Mouse (Mus musculus) mouse embryonic stem cell (cell line): Measurements from ENCODE around the gene Mrpl34.

ENCODE experiments used
- in situ Hi-C, 2 experiments: fragments of 300-500 bp; cut with MboI; formaldehyde crosslinking; loops; 1 replicate in 1 of 2; 3 replicates in 1 of 2; pipeline ENCODE4 v1.14.3; 2019 to 2020; ENCODE audit warnings: low sequenced_read_pairs in 2 of 2, low pct_unique_long_range_greater_than_20kb in 1 of 2, mixed read lengths in 1 of 2; ENCODE audit not compliant: unreplicated experiment in 1 of 2

The Mrpl34 gene

DNA sequence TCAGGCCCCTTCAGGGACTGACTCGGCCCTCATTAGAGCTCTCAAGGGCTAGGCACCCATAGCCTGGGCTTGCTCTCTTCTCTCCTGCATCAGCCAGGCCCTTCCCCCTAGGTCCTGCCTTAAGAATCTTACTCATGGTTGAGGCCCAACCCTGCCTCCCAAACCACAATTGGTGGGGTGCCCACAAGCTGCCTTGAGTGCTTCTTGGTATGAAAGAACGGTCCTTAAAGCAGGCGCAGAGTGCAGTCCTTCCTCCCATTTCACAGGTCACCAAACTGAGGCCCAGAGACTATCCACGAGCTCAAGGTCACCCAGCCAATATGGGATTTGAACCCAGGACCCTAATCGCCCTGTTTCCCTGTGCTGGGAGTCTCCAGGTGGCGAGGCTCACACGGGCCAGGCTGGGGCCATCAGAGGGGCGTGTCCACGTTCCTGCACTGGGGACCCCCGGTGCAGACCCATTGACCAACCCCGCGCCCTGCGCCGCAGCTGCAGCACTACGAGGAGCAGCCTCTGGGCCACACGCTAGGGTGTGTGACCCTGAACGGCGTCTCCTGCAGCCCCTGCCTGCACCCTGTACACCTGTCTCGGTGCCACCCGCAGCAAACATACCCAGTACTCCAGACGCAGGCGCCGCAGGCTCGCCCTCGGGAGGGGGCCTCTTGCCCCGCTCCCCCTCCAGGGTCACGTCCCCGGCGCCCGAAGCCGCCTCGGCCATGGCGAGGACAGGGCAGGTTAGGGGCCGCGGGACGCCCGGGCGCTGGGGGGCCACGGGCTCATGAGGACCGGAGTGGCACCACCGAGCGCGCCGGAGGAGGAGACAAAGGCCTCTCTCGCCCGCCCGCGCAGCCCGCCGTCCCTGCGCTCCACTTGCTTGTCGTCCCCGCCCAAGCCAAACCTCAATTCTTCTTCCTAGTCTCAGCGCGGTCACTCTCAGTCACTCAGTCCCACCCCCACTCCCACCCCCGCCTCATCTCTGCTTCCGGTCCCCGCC lies 20.7 kb downstream of the Mrpl34 start, which contains the start of gene Ano8:
Gene Ano8 (minus strand): TSS at position 822 of the 994 bp plus-strand sequence.
- in situ Hi-C loops = no loop called here

DNA sequence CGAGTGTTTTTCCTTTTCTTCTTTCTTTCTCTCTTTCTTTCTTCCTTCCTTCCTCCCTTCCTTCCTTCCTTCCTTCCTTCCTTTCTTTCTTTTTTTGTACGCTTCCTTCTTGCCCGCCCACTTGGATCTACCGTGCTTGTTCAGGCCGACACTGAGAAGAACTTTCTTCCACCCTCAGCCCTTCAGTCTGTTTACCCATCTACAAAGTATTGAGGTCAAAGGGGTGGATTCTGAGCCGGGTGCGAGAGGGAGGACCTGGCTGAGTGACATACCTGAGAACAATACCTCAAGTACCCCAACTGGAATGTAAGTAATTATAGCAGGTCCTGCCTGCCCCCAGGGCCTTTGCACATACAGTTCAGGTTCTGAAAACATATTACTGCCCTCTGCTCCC lies 21.4 kb downstream of the Mrpl34 start:
- in situ Hi-C loops = no loop called here

DNA sequence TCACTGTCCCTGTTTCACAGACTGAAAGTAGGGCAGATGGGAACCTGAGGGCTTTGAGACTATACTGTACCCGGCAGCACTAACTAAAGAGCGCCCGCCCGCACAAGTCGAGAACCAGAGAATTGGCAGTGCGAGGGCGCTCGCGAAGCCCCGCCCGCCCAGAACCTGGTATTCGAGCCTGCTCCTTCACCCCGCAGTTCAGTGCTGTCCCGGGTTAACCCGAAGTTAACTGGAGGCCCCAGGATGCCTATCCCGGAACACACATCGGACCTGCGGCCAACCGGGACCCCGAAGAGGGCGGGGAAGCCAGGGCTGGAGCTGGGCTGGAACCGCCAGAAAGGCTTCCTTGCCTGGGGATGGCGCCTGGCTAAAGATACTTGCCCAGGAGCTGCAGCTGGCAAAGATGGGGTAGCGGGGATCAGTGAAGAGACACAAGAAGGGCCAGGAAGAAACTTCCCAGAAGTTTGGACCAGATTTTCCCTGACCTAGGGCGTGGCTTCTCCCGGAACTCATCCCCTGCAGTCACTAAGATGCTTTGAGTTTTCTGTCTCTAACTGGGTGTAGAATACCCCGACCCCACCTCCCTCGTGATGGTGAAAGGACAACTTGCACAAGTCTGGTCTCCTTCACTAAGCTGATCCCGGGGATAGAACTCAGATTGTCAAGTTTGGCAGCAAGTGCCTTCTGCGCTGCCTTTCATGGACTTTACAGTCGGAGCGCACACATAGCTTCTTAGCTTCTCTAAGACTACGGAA lies 23.1 kb downstream of the Mrpl34 start, which contains the start of gene Gtpbp3:
Gene Gtpbp3 (plus strand): TSS at position 413 of the 755 bp plus-strand sequence.
- in situ Hi-C loops = no loop called here

DNA sequence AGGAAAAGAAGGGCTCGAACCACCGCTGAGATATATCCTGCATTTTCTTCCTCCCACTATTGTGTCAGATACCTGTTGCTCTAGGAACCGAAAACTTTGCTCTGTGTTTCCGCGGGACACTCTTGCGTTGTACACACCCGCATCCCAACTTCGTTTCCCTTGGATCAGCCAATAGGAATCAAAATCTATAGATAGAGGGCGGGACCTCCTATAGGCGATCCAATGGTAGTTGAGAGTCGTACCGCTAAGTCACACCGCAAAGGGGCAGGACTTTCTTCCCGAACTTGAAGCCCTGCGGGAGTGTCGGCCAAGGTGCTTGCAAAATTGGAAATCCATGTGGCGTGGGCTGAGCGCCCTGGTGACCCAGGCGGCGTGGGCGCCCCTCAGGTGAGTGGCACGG lies 23.7 kb downstream of the Mrpl34 start:
- in situ Hi-C loops = no loop called here

DNA sequence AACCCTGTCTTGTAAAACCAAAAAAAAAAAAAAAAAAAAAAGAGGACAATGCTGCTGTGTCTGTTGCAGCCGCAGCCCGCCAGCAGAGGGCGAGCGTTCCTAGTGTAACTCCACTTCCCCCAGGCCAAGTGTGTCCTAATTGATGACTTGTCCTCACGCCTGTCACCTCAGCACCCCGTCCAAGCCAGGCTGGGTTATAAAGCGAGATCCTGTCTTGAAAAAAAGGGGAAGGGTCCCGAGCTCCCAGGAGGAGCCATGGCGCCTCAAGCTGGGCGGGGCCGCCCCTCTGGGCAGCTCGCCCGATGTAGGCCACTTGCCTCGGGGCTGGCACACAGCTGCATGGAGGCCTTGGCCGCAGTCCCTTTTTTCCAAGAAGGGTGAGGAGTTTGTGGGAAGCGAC lies 30.3 kb downstream of the Mrpl34 start:
- in situ Hi-C loops = no loop called here

DNA sequence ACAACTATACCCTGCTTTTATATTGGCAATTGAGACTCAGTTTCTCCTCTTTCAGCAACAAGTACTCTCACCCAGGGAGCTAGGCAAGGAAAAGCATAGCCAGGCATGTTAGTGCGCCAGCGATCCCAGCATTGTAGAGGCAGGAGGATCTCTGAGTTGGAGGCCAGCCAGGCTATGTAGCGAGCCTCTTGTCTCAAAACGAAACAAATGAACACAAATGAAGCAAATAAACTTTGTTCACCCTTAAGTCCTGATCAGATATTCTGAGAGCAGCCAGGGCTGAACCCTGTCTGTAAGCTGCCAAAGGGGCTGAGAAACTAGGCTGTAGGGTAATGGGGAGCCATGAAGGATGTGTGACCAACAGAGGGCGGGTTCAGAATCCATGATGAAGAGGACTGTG lies 31.1 kb downstream of the Mrpl34 start:
- in situ Hi-C loops = no loop called here

DNA sequence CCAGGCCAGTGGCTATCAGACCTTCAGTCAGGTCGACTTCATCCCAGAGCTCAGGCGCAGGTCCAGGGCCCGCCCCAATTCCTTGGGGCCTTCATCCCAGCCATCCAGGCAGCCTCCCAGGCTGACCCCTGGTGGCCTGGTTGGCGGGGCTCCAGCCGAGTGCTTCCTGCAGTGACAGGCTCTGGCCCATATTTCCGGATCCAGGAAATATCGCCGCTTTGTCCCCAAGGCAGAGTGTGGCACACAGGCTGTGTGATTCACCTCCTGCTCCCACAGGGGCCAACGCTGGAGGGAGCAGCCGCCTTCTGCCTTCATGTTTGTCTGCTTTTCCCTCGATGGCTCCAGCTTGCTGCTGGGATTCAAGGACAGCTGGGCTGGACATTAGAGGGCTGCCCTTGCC lies 31.7 kb downstream of the Mrpl34 start:
- in situ Hi-C loops = no loop called here

DNA sequence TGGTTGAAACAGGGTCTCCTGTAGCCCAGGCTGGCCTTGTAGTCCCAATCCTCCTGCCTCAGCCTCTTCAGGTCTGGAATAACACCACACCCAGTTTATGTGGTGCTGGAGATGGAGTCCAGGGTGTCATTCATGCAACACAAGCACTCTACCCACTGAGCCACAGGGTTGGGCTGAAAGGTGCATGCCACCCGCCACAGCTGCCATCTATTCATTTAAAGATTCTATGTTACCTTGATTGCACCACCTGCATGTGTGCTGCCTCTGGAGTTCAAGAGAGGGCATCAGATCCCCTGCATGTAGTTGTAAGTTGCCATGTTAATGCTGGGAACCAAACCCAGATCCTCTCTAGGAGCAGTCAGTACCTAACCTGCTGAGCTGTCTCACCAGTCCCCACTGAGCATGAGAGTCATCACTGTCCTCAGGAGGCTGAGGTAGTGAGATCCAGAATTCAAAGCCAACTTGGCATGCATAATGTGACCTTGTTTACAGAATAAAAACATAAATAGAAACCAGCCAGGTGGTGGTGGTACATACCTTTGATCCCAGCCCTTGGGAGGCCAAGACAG lies 32.4 kb downstream of the Mrpl34 start:
- in situ Hi-C loops = no loop called here

DNA sequence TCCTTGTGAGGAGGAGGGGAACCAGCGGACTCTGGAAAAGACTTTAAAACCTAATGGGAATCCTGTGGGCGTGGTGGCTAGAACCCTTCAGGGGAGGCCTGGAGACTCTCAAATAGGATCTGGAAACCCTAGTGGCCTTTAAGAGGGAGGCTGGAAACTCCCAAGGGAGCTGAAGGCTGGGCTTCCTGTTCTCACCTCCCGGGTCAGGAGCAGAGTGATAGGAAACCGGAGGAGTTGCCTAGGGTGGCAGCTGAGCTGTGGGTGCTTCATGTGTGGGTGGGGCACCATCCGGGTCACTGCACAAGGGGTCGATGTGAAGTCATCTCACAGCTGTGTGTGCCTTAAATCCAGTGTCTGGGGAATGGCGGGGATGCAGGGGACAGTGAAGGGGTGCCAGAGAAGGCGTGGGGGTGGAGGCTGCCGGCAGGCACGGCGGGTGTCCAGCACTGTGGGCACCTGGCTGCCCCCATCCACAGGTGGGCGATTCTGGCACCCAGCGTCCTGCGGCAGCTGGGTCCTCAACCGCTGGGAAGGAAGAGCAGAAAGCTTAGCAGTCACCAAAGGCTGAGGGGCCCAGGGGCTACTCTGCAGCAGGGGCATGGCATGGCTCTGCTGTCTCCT lies 33.2 kb downstream of the Mrpl34 start:
- in situ Hi-C loops = no loop called here

DNA sequence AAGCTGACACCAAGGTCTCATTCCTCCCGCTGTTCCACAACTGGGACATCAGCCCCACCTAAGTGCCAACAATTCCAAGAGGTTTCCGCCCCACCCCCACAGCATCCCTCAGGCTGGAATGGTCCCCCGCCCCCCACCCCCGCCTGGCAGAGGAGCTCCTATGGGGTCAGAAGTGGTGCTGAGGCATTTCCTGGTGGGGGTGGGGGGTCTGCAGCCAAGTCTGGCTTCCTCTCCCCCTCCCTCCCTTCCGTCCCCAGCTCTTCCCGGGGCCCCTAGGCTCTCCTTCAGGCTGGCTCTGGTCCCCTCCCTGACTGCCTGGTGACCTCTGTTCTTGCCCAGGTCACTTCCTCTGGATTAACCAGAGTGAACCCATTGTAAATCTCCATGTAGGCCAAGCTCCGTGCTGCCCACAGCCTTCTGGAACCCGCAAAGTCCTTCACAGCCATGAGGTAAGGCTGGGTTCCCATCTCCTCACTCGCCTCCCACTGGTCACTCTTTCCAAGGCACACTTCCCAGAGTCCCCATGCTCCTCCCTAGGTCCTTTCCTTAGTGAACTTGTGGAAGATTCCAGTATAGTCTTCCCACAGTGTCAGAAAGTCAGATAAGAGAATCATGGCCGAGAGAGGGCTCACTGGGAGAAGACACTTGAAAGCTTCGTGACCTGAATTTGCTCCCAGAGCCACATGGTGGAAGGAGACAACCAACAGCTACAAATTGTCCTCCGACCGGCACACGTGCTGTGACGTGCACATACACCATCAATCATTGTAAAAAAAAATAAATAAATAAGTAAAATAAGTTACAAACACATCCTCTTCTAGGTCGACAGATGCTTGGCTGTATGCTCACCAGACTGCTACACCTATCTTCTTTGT lies 34.3 kb downstream of the Mrpl34 start:
- in situ Hi-C loops = no loop called here

DNA sequence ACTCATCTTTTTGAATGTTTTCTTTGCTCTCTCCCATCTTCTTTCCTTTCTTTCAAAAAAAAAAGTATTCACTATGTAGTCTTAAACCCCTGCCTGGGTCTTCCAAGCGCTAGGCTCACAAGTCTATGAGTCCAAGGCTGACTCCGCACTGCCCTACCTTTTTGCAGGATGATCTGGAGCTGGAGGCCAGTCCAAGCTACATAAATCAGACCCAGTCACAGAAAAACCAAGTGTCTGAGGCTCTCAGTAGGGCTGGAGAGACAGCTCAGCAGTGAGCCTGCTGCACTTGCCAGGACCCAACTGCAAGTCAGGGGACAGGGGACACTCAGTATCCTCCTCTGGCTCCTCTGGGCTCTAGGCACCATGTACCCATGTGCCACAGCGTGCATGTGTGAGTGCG lies 39.6 kb downstream of the Mrpl34 start:
- in situ Hi-C loops = no loop called here

DNA sequence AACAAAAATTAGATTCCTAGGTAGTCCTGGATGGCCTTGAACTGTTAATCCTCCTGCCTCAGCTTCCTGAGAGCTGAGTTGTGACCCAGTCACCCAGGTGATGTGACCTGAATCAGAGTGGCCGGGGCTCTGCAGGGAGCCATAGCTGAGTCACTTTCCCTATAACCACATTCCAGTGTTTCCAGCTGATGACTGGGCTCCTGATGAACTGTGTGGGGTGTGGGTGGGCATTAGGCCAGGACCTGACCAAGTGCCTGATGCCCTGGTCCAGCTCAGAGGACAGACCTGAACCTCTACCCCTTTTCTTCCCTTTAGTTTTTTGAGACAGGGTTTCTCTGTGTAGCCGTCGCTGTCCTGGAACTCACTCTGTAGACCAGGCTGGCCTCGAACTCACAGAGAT lies 40.6 kb downstream of the Mrpl34 start:
- in situ Hi-C loops = no loop called here

DNA sequence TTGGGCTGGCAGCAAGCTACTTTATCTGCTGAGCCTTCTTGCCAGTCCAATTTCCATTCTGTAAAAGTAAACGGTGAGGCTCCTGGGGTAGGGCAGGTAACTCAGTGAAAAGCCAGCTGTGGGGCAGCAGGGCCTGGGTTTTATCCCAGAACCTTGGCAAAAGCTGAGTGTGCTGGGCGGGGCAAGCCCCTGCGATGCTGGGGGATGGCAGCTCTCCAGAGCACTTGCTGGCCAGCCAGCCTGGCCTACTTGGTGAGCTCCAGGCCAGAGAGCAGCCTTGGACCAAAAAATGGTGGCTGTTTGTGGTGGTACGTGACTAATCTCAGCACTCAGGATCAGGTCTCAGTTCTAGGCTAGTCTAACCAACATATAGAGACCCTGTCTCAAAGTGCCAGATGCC lies 41.2 kb downstream of the Mrpl34 start:
- in situ Hi-C loops = no loop called here

DNA sequence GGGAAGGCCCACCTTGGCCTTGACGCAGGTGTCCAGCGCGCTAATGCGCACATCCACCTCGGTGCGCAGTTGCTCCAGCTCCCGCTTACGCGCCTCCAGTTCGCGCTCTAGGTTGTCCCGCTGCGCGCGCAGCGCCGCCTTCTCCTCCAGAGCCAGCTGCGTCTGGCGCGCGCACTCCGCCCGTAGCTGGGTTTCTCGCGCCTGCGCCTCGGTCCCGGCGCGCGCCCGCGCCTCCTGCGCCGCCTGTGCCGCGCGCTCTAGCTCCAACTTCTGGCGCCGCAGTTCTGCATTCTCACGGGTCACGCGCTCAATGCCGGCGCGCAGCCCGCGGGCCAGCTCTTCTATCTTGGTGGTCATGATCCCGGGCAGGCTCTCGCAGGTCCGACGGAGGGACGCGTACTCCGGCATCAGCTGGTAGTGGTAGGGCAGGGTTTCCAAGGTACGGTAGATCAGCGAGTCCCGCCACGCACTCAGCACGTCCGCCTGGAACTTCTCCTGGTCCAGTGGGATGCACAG lies 42.9 kb downstream of the Mrpl34 start:
- in situ Hi-C loops = no loop called here

DNA sequence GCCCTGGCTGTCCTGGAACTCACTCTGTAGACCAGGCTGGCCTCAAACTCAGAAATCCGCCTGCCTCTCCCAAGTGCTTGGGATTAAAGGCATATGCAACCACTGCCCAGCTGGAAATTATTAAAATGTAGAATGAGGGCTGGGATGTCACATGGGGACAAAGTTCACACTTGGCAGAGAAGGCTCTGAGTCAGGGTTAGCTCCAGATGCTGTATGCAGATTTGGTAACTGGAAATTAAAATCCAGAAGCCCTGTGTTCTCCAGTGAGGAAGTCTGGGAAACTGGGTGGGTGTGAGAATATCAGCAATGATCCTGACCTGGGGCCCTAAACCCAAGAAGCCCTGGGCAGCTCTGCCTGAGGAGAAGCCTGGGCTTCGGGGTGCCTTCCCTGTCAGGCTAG lies 44.6 kb downstream of the Mrpl34 start:
- in situ Hi-C loops = no loop called here

DNA sequence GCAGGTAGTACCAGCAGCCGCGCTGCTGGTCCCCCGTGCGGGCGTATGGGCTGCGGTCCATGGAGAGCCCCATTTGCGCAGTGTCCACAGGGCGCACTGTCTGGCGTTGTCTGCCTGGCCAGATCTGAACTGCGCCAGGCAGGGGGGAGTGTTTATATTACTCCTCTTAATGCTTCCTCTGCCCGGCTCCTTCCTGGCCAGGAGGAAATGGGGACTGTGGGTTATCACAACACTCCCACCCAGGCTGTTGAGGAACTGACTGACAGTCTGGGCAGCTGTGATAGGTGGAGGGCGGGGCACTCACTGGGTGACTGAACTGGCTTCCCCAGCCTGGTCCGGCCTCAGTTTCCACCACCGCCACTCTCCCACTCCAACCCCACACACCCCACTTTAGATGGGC lies 46.9 kb downstream of the Mrpl34 start, which contains the start of gene Plvap:
Gene Plvap (minus strand): TSS at position 109 of the 400 bp plus-strand sequence.
- in situ Hi-C loops = no loop called here

DNA sequence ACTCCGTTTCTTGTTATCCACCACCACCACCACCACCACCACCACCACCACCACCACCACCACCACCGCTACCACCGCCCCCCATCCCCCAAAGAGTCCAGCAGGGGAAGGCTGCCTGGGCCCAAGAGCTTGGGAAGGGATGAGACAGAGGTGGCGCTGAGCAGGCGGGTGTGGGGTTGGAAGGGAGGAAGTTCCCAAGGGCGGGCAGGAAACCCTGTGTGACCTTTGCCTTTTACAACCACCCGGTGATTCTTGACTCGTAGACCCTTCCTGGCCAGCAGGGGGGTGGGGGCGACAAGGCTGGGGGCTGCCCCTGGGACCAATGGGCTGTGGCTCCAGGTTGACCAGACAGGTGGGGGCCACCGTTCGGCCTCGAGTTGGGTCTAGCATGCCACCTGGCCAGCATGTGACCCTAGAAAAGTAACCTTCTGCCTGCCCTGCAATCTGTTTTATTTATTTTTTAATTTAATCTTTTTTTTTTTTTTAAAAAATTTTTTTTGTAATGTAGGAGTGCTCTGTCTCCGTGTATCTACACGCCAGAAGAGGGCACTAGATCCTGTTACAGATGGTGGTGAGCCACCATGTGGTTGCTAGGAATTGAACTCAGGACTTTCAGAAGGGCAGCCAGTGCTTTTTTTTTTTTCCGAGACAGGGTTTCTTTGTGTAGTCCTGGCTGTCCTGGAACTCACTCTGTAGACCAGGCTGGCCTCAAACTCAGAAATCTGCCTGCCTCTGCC lies 48.4 kb downstream of the Mrpl34 start:
- in situ Hi-C loops = no loop called here
